Mouse (Mus musculus): ENCODE measurements around the gene Tex30.

- peak; percentile 93 for TF ChIP-seq POLR2A (IDR thresholded peaks at IDR 0.05; ENCODE audit: low read depth, low read length)
- no peak for TF ChIP-seq CTCF (IDR thresholded peaks at IDR 0.05; ENCODE audit: borderline replicate concordance, insufficient read depth, low read length)
Measured at GRCm38 (mm10) chr1:44147563-44148381, 45.5 kb upstream of the Tex30 start, which contains the start of gene Ercc5.

Data from embryonic fibroblast, embryonic 13.5 days (primary cell).